Mouse (Mus musculus) macrophage (primary cell): ENCODE measurements around the gene Rgs3. TPM values are rescaled to one million over a fixed set of nuclear protein-coding genes. Genes with fewer than 3 reads are reported as not detected.
A peak's percentile ranks its signal among the peaks of the same experiment; 100 is the strongest.

Experiments used
- H3K27ac ChIP-seq: fragments of 350-480 bp; formaldehyde crosslinking; 2 replicates; pipeline ENCODE4 v1.9.0; 2021
- H3K36me3 ChIP-seq: fragments of 350-480 bp; formaldehyde crosslinking; 2 replicates; pipeline ENCODE4 v1.9.0; 2021; ENCODE audit errors: inconsistent target
- H3K4me3 ChIP-seq: fragments of 350-480 bp; formaldehyde crosslinking; 2 replicates; pipeline ENCODE4 v1.9.0; 2021; ENCODE audit errors: inconsistent target
- H3K79me2 ChIP-seq: fragments of 350-480 bp; formaldehyde crosslinking; 2 replicates; pipeline ENCODE4 v1.9.0; 2021; ENCODE audit errors: inconsistent target
- WGBS: methylation state at CpG from one replicate; pipeline ENCODE4 v1.1.7; 2026; ENCODE audit warnings: inconsistent platforms; ENCODE audit not compliant: missing documents; 5-methylcytosine and 5-hydroxymethylcytosine counted together
- polyA plus RNA-seq: library from polyadenylated mRNA; stranded (reverse); fragments of 250-400 nt; gene quantifications from 3 replicates; pipeline ENCODE4 v1.2.4, GENCODE M21; 2018; ENCODE audit warnings: inconsistent platforms

The Rgs3 gene
- polyA plus RNA-seq, 1 experiment from 2014 or later: 17.4 TPM

DNA sequence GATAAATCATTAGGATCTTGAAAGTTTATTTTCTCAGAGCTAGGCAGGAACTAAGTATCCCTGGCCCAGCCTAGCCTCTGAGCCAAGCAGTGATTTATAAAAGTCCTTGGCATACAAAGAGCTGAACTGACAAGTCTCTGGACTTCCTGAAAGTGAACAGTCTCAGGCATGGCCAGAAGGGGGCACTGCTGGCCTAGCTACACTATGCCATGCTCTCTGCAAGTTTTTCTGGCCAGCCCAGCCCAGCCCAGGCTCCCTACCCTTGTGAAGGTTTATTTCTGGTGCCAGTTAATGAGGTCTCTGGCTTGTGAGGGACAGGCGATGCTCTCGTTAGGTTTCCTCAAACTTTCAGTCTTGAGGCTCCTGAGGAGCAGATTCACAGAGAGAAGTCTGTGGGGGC lies 137.8 kb downstream of the Rgs3 start:
- peaks cover 25% of the 10 kb centered on the region; the same call in 1 of the 2 replicates for H3K79me2 ChIP-seq
- WGBS: 28% methylated on average over 2 of the region's 2 CpGs
- 0 out of 2 replicates have a peak, but pooled peaks cover 6% of the 10 kb centered on the region for H3K36me3 ChIP-seq
- no peak overlapping the region for H3K4me3 ChIP-seq
- no peak overlapping the region for H3K27ac ChIP-seq

DNA sequence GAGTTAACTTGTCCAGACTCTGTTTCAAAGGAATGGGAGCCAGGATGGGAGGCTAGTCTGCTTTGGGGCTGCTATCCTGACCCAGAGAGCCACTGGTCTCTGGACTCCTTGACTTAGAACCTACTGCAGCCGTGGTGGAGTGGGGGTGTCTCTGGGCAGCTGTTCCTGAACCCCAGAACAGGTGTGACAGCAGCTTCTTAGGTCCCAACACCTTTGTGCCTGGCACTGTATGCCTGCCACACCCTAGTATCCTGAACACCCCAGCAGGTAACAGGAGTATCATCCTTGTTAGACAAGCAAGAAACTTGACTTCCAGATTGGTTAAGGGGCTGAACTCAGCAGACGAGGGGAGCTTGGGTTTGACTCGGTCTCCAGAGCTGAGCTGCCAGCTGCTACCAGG lies 138.9 kb downstream of the Rgs3 start:
- H3K27ac ChIP-seq: no peak overlapping the region
- H3K79me2 ChIP-seq: peaks cover 25% of the 10 kb centered on the region; the same call in 1 of the 2 replicates
- peaks cover 8% of the 10 kb centered on the region; the same call in 1 of the 2 replicates for H3K36me3 ChIP-seq
- WGBS: 79% methylated on average over 3 of the region's 3 CpGs
- no peak overlapping the region for H3K4me3 ChIP-seq

DNA sequence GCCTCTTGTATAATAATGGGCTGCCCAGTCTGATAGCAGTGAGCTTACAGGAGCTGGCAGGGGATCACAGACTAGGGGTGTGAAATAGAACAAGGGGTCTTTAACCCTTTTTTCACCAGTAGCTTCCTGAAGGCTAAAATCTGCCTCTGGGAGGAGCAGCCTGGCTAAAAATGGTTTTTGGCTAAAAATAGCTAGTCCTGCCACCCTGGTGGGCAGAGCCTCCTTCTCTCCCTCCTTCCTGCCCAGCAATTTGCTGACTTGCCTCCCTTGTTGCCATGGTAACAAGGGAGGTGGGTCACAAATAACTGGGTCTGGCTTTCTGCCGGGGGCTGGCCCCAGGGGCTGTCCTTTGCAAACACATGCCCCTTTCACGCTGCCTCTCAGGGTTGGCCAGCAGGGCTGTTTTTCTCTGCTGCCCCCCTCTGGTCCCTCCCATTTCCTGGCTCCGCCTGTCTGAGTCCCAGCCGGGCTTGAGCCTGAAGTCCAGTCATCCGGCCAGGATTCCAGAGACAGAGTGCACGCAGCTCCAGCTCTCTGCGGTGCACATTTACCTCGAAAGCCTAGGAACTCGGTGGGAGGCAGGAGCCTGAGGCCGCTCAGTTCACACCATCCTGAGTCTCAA lies 139.7 kb downstream of the Rgs3 start:
- H3K27ac ChIP-seq: peak overlapping the region; percentile 25

DNA sequence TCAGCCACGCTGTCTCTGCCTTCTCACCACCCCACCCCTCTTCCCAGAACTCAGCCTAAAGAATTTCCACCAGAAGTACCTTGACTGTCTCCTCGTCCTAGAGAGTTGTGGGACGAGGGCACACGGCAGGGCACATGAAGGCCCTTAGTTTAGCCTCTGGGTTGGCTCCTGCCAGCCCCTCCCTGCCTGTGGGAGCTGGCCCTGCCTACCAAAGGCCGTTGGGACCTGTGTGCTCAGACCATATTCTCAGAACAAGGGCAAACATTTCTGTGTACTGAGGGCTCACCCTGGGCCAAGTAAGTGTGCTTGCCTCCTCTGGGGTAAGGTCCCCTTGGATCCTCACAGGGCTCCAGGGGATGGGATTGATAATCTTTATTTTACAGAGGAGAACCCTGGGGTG lies 140.8 kb downstream of the Rgs3 start:
- no peak overlapping the region for H3K27ac ChIP-seq
- 92% methylated on average over 5 of the region's 5 CpGs for WGBS
- peaks cover 25% of the 10 kb centered on the region; the same call in 1 of the 2 replicates for H3K79me2 ChIP-seq
- H3K36me3 ChIP-seq: peaks cover 15% of the 10 kb centered on the region; the same call in 1 of the 2 replicates
- H3K4me3 ChIP-seq: peak overlapping the region; percentile 37; the same call in 1 of the 2 replicates

More for the DNA sequence above, 139.7 kb downstream of the Rgs3 start:
- Histone ChIP-seq H3K79me2 (peaks cover 25% of the 10 kb centered on the region; the same call in 1 of the 2 replicates), H3K36me3 (peaks cover 15% of the 10 kb centered on the region; the same call in 1 of the 2 replicates), H3K4me3 (peak overlapping the region; percentile 37)
- WGBS: 15% methylated on average over 10 of the region's 10 CpGs

DNA sequence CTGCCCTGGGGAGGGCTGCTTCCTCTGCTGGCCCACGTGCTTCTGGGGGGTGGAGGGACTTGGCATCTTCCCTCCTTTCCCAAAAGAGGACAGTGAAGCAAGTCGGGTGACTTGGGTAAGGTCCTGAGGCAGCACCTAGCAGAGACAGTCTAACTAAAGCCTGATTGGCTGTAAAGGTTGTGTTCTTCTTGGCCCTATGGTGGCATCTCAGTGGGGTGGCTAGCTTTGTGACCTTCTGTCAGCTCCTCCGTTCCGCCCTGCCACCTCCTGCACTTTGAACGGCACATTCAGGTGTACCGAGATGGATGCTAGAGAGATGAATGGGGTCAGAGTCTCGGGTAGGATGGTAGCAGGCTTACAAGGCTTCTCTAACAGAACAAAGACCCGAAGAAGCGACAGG lies 143.5 kb downstream of the Rgs3 start:
- H3K79me2 ChIP-seq: peaks cover 25% of the 10 kb centered on the region; the same call in 1 of the 2 replicates
- WGBS: 89% methylated on average over 9 of the region's 9 CpGs

DNA sequence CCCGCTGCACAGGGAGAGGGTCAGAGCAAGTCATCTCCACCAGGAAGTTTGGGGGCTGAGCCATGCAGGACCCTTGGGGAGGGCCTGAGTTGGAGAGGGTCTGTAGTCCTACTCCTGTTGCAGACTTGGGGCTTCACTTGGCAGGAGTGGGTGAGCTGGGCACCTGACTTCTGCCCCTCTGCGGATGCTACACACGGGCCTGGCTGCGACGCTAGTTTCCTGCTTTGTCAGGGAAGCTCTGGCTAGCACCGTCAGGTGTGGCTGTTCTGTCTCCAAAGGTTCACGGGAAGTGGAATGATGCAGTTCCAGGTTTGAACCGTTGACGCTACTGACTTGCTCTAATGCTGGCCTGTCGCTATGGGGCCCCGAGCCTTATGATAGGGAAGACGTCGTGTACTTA lies 144.6 kb downstream of the Rgs3 start:
- Histone ChIP-seq H3K36me3 (peaks cover 15% of the 10 kb centered on the region; the same call in 1 of the 2 replicates), H3K4me3 (no peak overlapping the region)

More for the DNA sequence above, 143.5 kb downstream of the Rgs3 start:
- H3K4me3 ChIP-seq: no peak overlapping the region
- no peak overlapping the region for H3K27ac ChIP-seq
- peaks cover 15% of the 10 kb centered on the region; the same call in 1 of the 2 replicates for H3K36me3 ChIP-seq

DNA sequence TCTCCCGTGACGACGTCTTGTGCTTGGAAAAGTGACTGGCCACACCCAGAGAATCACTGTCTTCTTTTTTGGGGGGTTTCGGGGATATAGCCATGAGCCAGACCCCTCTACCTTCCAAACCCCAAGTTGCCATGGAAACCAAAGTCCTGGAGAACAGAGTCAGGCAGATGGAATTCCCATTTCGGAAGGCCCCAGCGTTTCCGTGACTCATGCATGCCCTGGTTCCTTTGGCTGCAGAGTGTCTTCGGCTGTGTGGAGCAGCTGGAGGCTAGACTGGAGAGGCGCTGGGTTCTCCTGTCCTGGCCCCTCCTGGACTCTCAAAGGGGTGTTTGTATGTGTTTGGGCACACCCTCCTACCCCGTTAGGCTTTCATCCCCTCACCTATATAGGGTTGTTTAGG lies 145.4 kb downstream of the Rgs3 start:
- H3K4me3 ChIP-seq: no peak overlapping the region
- 95% methylated on average over 10 of the region's 10 CpGs for WGBS
- H3K79me2 ChIP-seq: peaks cover 18% of the 10 kb centered on the region; the same call in 1 of the 2 replicates
- H3K27ac ChIP-seq: no peak overlapping the region
- peaks cover 15% of the 10 kb centered on the region; the same call in 1 of the 2 replicates for H3K36me3 ChIP-seq

More for the DNA sequence above, 144.6 kb downstream of the Rgs3 start:
- Histone ChIP-seq H3K79me2 (peaks cover 25% of the 10 kb centered on the region; the same call in 1 of the 2 replicates), H3K27ac (no peak overlapping the region)
- WGBS: 94% methylated on average over 13 of the region's 13 CpGs

DNA sequence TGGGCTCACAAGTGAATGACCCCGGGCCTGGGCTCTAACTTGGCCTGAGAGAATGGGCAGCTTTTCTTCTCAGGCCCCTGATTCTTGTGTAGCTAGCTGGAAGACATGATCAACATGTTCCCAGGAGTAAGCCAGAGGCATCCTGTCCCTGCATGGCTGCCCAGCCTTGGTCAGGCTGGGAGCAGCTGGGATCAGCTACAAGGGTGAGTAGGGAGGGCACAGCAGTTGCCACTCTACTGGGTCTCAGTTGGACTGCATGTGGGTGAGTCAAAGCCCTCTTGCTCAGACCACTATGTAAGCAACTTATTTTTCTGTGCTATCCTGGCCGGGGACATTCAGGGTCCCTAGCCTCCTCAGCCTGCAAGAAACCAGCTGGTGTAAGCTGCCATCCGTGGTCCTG lies 146.1 kb downstream of the Rgs3 start:
- WGBS: 91% methylated on average over 3 of the region's 3 CpGs
- peaks cover 10% of the 10 kb centered on the region; the same call in 1 of the 2 replicates for H3K79me2 ChIP-seq
- no peak overlapping the region for H3K4me3 ChIP-seq
- H3K27ac ChIP-seq: no peak overlapping the region
- H3K36me3 ChIP-seq: peaks cover 14% of the 10 kb centered on the region; the same call in 1 of the 2 replicates

DNA sequence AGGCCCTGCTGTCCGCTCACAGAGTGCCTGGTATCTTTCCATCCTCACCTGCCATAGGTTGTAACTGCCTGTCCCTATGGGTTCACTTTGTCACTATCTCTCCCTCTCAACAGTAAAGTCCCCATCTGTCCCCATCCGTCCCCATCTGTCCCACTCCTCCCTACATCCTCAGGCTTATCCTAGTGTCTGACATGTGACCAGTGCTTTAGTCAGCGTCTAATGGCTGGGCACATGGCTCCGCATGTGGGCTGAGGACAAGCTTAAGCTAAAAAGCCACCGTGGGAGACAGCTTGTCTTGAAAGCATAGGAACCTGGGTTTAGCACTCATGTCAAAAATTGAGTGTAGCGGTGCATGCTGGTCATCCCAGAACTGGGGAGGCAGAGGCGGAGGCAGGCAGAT lies 148.4 kb downstream of the Rgs3 start:
- peaks cover 9% of the 10 kb centered on the region; the same call in 1 of the 2 replicates for H3K36me3 ChIP-seq
- no peaks in the 10 kb centered on the region for H3K79me2 ChIP-seq
- WGBS: 94% methylated on average over 7 of the region's 7 CpGs
- H3K27ac ChIP-seq: no peak overlapping the region
- H3K4me3 ChIP-seq: no peak overlapping the region

DNA sequence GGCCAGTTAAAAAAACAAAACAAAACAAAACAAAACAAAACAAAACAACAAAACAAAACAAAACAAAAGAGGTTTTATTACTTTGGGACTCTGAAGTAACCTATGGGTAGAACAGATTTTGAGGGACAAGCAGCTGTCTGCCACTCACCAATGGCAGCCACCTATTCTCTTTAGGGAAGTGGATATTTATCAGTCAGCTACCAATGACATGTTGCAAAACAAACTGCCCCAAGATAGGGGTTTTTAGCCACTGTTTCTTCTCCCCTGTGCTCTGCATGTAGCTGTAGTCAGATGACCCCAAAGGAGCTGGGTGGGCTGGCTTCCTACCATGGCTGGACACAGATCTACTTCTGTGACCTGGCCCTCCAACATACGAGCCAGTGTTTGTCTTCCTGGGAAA lies 149.3 kb downstream of the Rgs3 start:
- 70% methylated on average over 1 of the region's 1 CpGs for WGBS
- peaks cover 3% of the 10 kb centered on the region; the same call in 1 of the 2 replicates for H3K36me3 ChIP-seq
- H3K27ac ChIP-seq: no peak overlapping the region
- H3K79me2 ChIP-seq: no peaks in the 10 kb centered on the region
- no peak overlapping the region for H3K4me3 ChIP-seq

DNA sequence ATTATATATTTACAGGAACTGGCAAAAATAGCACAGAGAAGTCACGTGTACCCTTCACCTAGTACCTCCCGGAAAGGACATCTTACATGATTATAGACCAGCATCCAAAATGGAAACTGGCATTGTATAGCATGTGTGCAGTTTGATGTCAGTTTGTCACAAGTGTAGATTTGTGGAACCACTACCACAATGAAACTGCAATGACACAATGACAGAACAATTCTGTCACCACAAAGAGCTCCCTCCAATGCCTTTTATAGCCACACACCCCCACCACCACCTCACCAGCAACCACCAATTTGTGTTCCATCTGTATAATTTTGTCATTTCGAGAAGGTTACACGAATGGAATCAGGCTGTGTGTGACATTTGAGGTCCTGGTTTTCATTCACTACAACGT lies 149.8 kb downstream of the Rgs3 start:
- WGBS: 59% methylated on average over 5 of the region's 5 CpGs

DNA sequence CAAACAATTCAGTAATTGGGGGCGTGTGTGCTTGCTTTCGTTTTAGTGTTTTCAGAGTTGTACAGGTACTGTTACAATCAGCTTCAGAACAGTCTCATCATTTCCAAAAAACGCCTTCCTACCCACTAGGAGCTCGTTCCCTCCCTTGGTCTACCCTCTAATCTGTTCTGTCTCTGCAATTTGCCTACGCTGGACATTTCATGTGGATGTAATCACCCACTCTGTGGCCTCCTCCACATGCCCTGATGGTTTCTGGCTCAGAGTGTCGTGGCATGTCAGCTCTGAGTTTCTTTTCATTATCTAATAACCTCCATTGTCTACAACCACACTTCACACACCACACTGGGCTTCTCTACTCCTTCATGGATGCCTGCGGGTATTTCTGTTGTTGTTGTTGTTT lies 151.5 kb downstream of the Rgs3 start:
- H3K4me3 ChIP-seq: no peak overlapping the region
- WGBS: 87% methylated on average over 7 of the region's 7 CpGs
- no peaks in the 10 kb centered on the region for H3K79me2 ChIP-seq
- H3K36me3 ChIP-seq: no peaks in the 10 kb centered on the region
- no peak overlapping the region for H3K27ac ChIP-seq

More for the DNA sequence above, 149.8 kb downstream of the Rgs3 start:
- no peak overlapping the region for H3K4me3 ChIP-seq
- H3K79me2 ChIP-seq: no peaks in the 10 kb centered on the region
- H3K36me3 ChIP-seq: no peaks in the 10 kb centered on the region
- H3K27ac ChIP-seq: no peak overlapping the region

DNA sequence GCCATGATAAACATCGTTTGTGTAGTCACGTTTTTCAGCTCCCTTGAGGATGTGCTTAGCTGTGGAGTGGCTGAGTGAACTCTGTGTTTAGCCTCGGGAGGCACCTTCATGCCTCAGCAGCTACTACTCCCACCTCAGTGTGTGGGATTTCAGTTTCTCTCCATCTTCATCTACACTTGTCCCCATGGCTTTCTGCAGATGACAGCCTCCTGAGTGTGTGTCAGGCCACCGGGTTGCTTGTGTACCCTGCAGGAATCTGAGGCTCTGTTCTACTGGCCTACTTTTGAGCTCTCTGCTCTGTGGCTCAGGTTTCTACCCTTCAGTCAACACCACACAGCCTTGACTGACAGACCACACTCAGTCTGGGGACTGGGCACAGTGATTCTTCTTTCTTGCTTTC lies 151.9 kb downstream of the Rgs3 start:
- no peak overlapping the region for H3K27ac ChIP-seq
- H3K79me2 ChIP-seq: no peaks in the 10 kb centered on the region
- H3K4me3 ChIP-seq: no peak overlapping the region
- WGBS: 96% methylated on average over 4 of the region's 4 CpGs
- H3K36me3 ChIP-seq: no peaks in the 10 kb centered on the region

DNA sequence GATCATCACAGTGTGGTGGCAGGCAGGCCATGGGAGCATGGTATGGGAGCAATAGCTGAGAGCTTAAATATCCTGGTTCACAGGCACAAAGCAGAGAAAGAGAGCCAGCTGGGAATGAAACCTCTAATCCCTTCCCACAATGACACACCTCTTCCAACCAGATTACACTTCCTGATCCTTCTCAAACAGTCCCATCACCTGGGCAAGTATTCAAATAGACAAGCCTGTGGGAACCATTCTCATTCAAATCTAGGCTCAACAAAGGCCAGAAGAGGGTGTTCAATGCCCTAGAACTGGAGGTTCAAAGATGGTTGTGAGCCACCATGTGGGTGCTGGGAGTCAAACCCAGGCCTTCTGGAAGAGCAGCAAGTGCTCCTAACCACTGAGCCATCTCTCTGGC lies 161.2 kb downstream of the Rgs3 start:
- Histone ChIP-seq H3K4me3 (no peak overlapping the region), H3K27ac (no peak overlapping the region), H3K79me2 (no peaks in the 10 kb centered on the region), H3K36me3 (no peaks in the 10 kb centered on the region)

DNA sequence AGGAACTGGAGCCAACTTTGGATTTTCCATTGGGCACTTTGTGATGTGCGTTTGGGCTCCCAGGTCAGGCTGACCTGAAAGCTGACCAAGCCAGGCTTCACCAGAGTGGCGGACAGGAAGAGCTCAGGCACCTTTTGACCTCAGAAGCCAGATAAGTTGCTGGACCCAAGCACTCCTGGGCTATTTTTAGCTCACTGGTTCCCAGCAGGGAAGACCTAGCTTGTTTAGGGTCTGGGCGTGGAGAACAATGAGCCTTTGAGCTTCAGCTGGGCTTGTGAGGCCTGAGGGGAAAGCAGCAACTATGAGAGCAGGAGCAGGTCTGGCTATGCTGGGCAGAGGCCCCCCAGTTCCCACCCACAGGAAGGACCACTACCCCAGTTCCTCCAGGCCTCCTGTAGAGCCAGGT lies 162.4 kb downstream of the Rgs3 start:
- Histone ChIP-seq H3K36me3 (no peaks in the 10 kb centered on the region), H3K79me2 (no peaks in the 10 kb centered on the region), H3K4me3 (no peak overlapping the region), H3K27ac (no peak overlapping the region)
- WGBS: 92% methylated on average over 3 of the region's 3 CpGs
